Mouse (Mus musculus) liver, adult 2 months (tissue): Measurements from ENCODE around the gene Chrnd. TPM values are rescaled to one million over a fixed set of nuclear protein-coding genes. Genes with fewer than 3 reads are reported as not detected.

Experiments used
- DNase-seq: peaks from one replicate; pipeline ENCODE4 v3.0.0-alpha.2; 2011; ENCODE audit warnings: low read depth, low spot score; ENCODE audit errors: extremely low read depth
- H3K27ac ChIP-seq: fragments of 200-500 bp; replicated peaks from 2 replicates; pipeline ENCODE4 v1.5.1; 2012; ENCODE audit warnings: low read depth, mild to moderate bottlenecking, control low read depth, inconsistent platforms, low read length; ENCODE audit not compliant: insufficient read depth
- H3K27me3 ChIP-seq: fragments of 200-500 bp; 2 replicates; pipeline ENCODE4 v1.6.1; 2012; ENCODE audit warnings: mild to moderate bottlenecking, moderate library complexity, low read length, inconsistent platforms; ENCODE audit not compliant: control insufficient read depth, insufficient read depth
- H3K36me3 ChIP-seq: fragments of 200-500 bp; 2 replicates; pipeline ENCODE4 v1.6.1; 2012; ENCODE audit warnings: low read length, inconsistent platforms; ENCODE audit not compliant: control insufficient read depth, insufficient read depth
- H3K4me1 ChIP-seq: fragments of 200-500 bp; 2 replicates; pipeline ENCODE4 v1.6.1; 2011; ENCODE audit warnings: low read length; ENCODE audit not compliant: control insufficient read depth, insufficient read depth
- H3K4me3 ChIP-seq: fragments of 200-500 bp; 2 replicates; pipeline ENCODE4 v1.5.1; 2011; ENCODE audit warnings: low read depth, mild to moderate bottlenecking, control low read depth, low read length, moderate library complexity; ENCODE audit not compliant: insufficient read depth
- H3K79me2 ChIP-seq: fragments of 200-500 bp; 2 replicates; pipeline ENCODE4 v1.6.1; 2012; ENCODE audit warnings: inconsistent platforms, mild to moderate bottlenecking, low read length, moderate library complexity; ENCODE audit not compliant: control insufficient read depth, insufficient read depth
- H3K9ac ChIP-seq: fragments of 200-500 bp; 2 replicates; pipeline ENCODE4 v1.6.1; 2012; ENCODE audit warnings: low read depth, mild to moderate bottlenecking, control low read depth, inconsistent platforms, low read length
- CTCF ChIP-seq: fragments of 200-500 bp; IDR thresholded peaks from 2 replicates; pipeline ENCODE4 v1.5.1; 2011; ENCODE audit warnings: low read depth, low read length, control low read depth
- POLR2A ChIP-seq: fragments of 200-500 bp; IDR thresholded peaks from 2 replicates; pipeline ENCODE4 v1.6.1; 2011; ENCODE audit warnings: low read length, control low read depth; ENCODE audit not compliant: insufficient read depth; ENCODE audit errors: extremely low read depth
- WGBS: fragments of 180-500 bp; shearing (Covaris S2); methylation state at CpG from one replicate; pipeline ENCODE4 v1.1.7; 2018; 5-methylcytosine and 5-hydroxymethylcytosine counted together
- polyA plus RNA-seq: library from polyadenylated mRNA; depleted of rRNA; stranded (reverse); fragments of >200 nt; gene quantifications from 2 replicates; pipeline ENCODE4 v1.2.3, GENCODE M21; 2012
- total RNA-seq: library from RNA; depleted of rRNA; stranded (reverse); fragments of >200 nt; gene quantifications from 2 replicates; pipeline ENCODE4 v1.2.3, GENCODE M21; 2014

Gene Chrnd
- total and polyA plus RNA-seq, 2 experiments: not detected

- no peak overlapping the region for H3K27ac ChIP-seq
- no peak for DNase-seq
- no peak for TF ChIP-seq CTCF
- no peak for TF ChIP-seq POLR2A
- H3K9ac ChIP-seq: peak overlapping the region; percentile 76
- peaks cover 5% of the 10 kb centered on the region; the same call in 1 of the 2 replicates for H3K4me1 ChIP-seq
- H3K36me3 ChIP-seq: no peaks in the 10 kb centered on the region
- no peaks in the 10 kb centered on the region for H3K79me2 ChIP-seq
- peaks cover 12% of the 10 kb centered on the region; the same call in 1 of the 2 replicates for H3K27me3 ChIP-seq
- H3K4me3 ChIP-seq: peak overlapping the region; percentile 69
- 4% methylated on average over 51 of the region's 54 CpGs for WGBS
Observed at GRCm38 (mm10) chr1:87186261-87187036, 4.0 kb upstream of the Chrnd start.

DNA sequence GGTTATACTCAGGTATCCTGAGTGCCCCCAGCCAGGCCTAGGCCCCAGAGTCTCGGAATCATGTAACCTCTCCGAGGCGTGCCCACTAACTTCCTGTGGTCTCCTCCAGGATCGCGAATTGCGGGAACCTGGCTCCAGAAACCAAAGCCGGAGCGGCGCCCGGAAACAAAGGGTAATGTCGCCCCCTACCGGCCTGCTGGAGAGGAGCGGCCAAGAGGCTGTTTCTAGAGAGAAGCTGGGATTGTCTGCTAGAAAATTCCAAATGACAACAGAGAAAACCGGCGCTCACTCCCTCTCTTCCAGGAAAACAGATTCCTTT, 3.4 kb upstream of the Chrnd start:
- Histone ChIP-seq H3K4me1 (peaks cover 5% of the 10 kb centered on the region; the same call in 1 of the 2 replicates), H3K79me2 (no peaks in the 10 kb centered on the region), H3K27me3 (peaks cover 12% of the 10 kb centered on the region; the same call in 1 of the 2 replicates), H3K27ac (no peak overlapping the region), H3K9ac (peak overlapping the region; percentile 76), H3K4me3 (peak overlapping the region; percentile 69), H3K36me3 (no peaks in the 10 kb centered on the region)
- DNase-seq: peak; percentile 31
- peak; percentile 89 for TF ChIP-seq CTCF
- no peak for TF ChIP-seq POLR2A
- WGBS: under 1% methylated on average over 15 of the region's 15 CpGs

DNA sequence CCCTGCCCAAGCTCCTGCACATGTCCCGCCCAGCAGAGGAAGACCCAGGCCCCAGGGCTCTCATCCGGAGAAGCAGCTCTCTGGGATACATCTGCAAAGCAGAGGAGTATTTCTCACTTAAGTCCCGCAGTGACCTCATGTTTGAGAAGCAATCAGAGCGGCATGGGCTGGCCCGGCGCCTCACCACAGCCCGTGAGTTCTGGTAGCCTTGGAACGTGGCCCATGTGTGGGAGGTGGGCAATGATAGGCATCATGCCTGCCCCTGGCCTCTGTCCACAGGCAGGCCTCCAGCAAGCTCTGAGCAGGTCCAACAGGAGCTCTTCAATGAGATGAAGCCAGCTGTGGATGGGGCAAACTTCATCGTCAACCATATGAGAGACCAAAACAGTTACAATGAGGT, 6.9 kb downstream of the Chrnd start:
- no peaks in the 10 kb centered on the region for H3K4me1 ChIP-seq

GRCm38 (mm10) chr1:87198119-87199065, 8.0 kb downstream of the Chrnd start:
- no peak overlapping the region for H3K27ac ChIP-seq
- no peaks in the 10 kb centered on the region for H3K36me3 ChIP-seq
- WGBS: 83% methylated on average over 12 of the region's 12 CpGs
- H3K9ac ChIP-seq: no peak overlapping the region
- H3K27me3 ChIP-seq: no peaks in the 10 kb centered on the region
- TF ChIP-seq POLR2A: no peak
- no peak for TF ChIP-seq CTCF
- no peak overlapping the region for H3K4me3 ChIP-seq
- no peaks in the 10 kb centered on the region for H3K79me2 ChIP-seq
- H3K4me1 ChIP-seq: no peaks in the 10 kb centered on the region
- peak; percentile 23 for DNase-seq

More for the DNA sequence above, 6.9 kb downstream of the Chrnd start:
- TF ChIP-seq POLR2A (no peak), CTCF (no peak)
- H3K27me3 ChIP-seq: peaks cover under 1% of the 10 kb centered on the region; the same call in 1 of the 2 replicates
- H3K36me3 ChIP-seq: no peaks in the 10 kb centered on the region
- H3K9ac ChIP-seq: no peak overlapping the region
- DNase-seq: peak; percentile 19
- no peak overlapping the region for H3K27ac ChIP-seq
- H3K79me2 ChIP-seq: no peaks in the 10 kb centered on the region
- 36% methylated on average over 9 of the region's 9 CpGs for WGBS
- H3K4me3 ChIP-seq: no peak overlapping the region

DNA sequence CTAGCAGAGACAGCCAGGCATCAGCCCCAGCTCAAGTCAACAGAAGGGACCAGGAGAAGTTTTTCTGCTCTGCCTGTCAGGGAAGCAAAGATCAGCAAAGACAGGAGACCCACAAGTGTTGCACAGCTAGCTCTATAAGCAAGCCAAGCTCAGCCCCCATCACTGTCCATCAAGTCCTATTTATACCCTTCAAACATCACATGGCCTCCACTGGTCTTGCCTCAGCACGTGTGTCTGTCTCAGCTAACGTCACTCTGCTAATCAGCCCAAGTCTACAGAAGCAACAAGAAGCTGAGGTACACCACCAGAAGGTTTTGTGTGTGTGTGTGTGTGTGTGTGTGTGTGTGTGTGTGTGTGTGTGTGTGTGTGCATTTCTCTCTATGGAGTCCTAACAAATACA, 10.4 kb downstream of the Chrnd start:
- no peaks in the 10 kb centered on the region for H3K27me3 ChIP-seq
- no peak for DNase-seq
- TF ChIP-seq CTCF (no peak), POLR2A (no peak)
- H3K4me3 ChIP-seq: no peak overlapping the region
- WGBS: 42% methylated on average over 2 of the region's 2 CpGs
- no peak overlapping the region for H3K27ac ChIP-seq
- no peak overlapping the region for H3K9ac ChIP-seq
- no peaks in the 10 kb centered on the region for H3K4me1 ChIP-seq
- H3K36me3 ChIP-seq: no peaks in the 10 kb centered on the region
- no peaks in the 10 kb centered on the region for H3K79me2 ChIP-seq
